Mouse (Mus musculus) intestine, postnatal 0 days (tissue): ENCODE results near the gene Atp6v0e2. TPM values are rescaled to one million over a fixed set of nuclear protein-coding genes. Genes with fewer than 3 reads are reported as not detected.

ENCODE experiments used
- ATAC-seq: fragments of 200-750 bp; cut with Nextera tagmentation; 2 replicates; pipeline ENCODE4 v1.8.0; 2017; ENCODE audit warnings: mild to moderate bottlenecking, moderate TSS enrichment, moderate library complexity
- H3K27ac ChIP-seq: fragments of 300-500 bp; sonication (generic); 2 replicates; pipeline ENCODE4 v1.5.1; 2014; ENCODE audit warnings: mild to moderate bottlenecking, low read depth, low read length, moderate library complexity
- H3K27me3 ChIP-seq: fragments of 300-500 bp; sonication (generic); replicated peaks from 2 replicates; pipeline ENCODE4 v1.6.1; 2014; ENCODE audit warnings: low read length, mixed read lengths; ENCODE audit not compliant: control insufficient read depth, insufficient read depth
- H3K36me3 ChIP-seq: fragments of 300-500 bp; sonication (generic); 2 replicates; pipeline ENCODE4 v1.6.1; 2014; ENCODE audit warnings: mild to moderate bottlenecking, moderate library complexity; ENCODE audit not compliant: control insufficient read depth, insufficient read depth
- H3K4me1 ChIP-seq: fragments of 300-500 bp; sonication (generic); replicated peaks from 2 replicates; pipeline ENCODE4 v1.6.1; 2014; ENCODE audit warnings: antibody characterized with exemption, low read length, mixed read lengths; ENCODE audit not compliant: control insufficient read depth, insufficient read depth
- H3K4me2 ChIP-seq: fragments of 300-500 bp; sonication (generic); replicated peaks from 2 replicates; pipeline ENCODE4 v1.6.1; 2014; ENCODE audit warnings: low read depth, mild to moderate bottlenecking, moderate library complexity
- H3K4me3 ChIP-seq: fragments of 300-500 bp; sonication (generic); 2 replicates; pipeline ENCODE4 v1.5.1; 2014; ENCODE audit warnings: low read depth, low read length
- H3K9ac ChIP-seq: fragments of 300-500 bp; sonication (generic); 2 replicates; pipeline ENCODE4 v1.6.1; 2014; ENCODE audit warnings: mild to moderate bottlenecking, low read depth, low read length
- H3K9me3 ChIP-seq: fragments of 300-500 bp; sonication (generic); 2 replicates; pipeline ENCODE4 v1.6.1; 2016; ENCODE audit warnings: mixed run types; ENCODE audit not compliant: control insufficient read depth
- CTCF ChIP-seq: sonication (generic); IDR thresholded peaks from 2 replicates; pipeline ENCODE4 v1.5.1; 2016; ENCODE audit warnings: low read depth, mild to moderate bottlenecking, control low read depth, antibody characterized with exemption, moderate library complexity
- WGBS: fragments of 180-500 bp; shearing (Covaris S2); extraction: QIAGEN DNeasy Blood & Tissue Kit; methylation state at CpG from one replicate; pipeline ENCODE4 v1.1.7; 2014; 5-methylcytosine and 5-hydroxymethylcytosine counted together
- polyA plus RNA-seq: library from polyadenylated mRNA; unstranded; fragments of >200 nt; fragmentation: Nextera tagmentation; extraction: Ambion mirVana; gene quantifications from 2 replicates; pipeline ENCODE4 v1.2.1, GENCODE M21; 2015

Gene Atp6v0e2
- polyA plus RNA-seq, 1 experiment from 2014 or later, result 23.7 TPM

DNA sequence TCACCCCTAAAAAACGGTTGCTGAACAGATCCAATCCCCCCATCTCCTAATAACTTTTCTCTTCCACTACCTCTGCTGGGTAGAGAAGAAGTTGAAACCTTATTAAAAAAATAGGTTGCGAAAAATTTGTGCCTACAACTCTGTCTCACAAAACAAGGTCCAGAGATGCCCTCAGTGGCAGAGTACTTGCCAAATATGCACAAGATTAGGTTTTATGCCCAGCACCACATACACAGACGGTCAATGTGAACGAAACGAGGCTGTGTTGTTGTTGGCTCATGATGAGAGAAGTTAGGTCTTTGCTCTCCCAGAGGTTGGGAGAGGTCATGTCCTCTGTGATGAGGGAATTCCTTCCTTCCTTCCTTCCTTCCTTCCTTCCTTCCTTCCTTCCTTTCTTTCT lies 7.8 kb downstream of the Atp6v0e2 start:
- H3K4me3 ChIP-seq, result no peak overlapping the region
- no peak overlapping the region for H3K4me2 ChIP-seq
- no peak overlapping the region for H3K9ac ChIP-seq
- no peak for ATAC-seq
- H3K27ac ChIP-seq, result no peak overlapping the region
- H3K36me3 ChIP-seq, result no peaks in the 10 kb centered on the region
- WGBS, result 74% methylated on average over 5 of the region's 5 CpGs
- no peaks in the 10 kb centered on the region for H3K27me3 ChIP-seq
- H3K4me1 ChIP-seq, result peaks cover 7% of the 10 kb centered on the region
- H3K9me3 ChIP-seq, result no peaks in the 10 kb centered on the region
- no peak for TF ChIP-seq CTCF

- H3K36me3 ChIP-seq, result no peaks in the 10 kb centered on the region
- H3K9me3 ChIP-seq, result no peaks in the 10 kb centered on the region
- H3K27ac ChIP-seq, result no peak overlapping the region
- ATAC-seq, result no peak
- WGBS, result 72% methylated on average over 1 of the region's 1 CpGs
- no peak overlapping the region for H3K9ac ChIP-seq
- no peak overlapping the region for H3K4me3 ChIP-seq
- H3K27me3 ChIP-seq, result no peaks in the 10 kb centered on the region
- H3K4me2 ChIP-seq, result no peak overlapping the region
- peak; percentile 81 for TF ChIP-seq CTCF
- peaks cover 7% of the 10 kb centered on the region for H3K4me1 ChIP-seq
These were observed 8.9 kb downstream of the Atp6v0e2 start for GRCm38 (mm10) chr6:48546271-48546670.

- TF ChIP-seq CTCF, result no peak
- H3K9me3 ChIP-seq, result no peaks in the 10 kb centered on the region
- peaks cover 3% of the 10 kb centered on the region; the same call in 1 of the 2 replicates for H3K4me1 ChIP-seq
- H3K27ac ChIP-seq, result no peak overlapping the region
- H3K36me3 ChIP-seq, result no peaks in the 10 kb centered on the region
- no peak overlapping the region for H3K4me3 ChIP-seq
- H3K4me2 ChIP-seq, result no peak overlapping the region
- no peak overlapping the region for H3K9ac ChIP-seq
- no peak for ATAC-seq
- no peaks in the 10 kb centered on the region for H3K27me3 ChIP-seq
- 49% methylated on average over 4 of the region's 4 CpGs for WGBS
These were observed 9.4 kb downstream of the Atp6v0e2 start for GRCm38 (mm10) chr6:48546858-48547257.

DNA sequence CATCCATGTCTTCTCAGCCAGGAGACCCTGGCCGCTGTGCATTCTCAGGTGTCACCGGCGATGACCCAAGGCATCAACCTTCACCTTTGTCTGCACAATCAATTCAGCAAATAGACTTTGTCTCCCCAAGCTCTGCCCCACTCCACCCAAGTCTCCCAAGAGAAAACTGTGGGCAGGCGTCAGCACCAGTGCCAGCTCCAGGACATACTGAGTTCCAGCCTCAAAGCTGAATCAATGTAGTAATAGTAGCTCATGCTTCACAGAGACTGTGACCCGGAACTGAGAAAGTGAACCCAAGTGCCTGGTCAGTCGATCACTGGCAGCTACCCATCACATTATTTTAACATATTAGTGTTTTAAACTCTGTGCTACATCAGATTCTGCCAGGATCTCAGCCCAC lies 10.9 kb downstream of the Atp6v0e2 start:
- no peaks in the 10 kb centered on the region for H3K4me1 ChIP-seq
- no peaks in the 10 kb centered on the region for H3K9me3 ChIP-seq
- no peak overlapping the region for H3K27ac ChIP-seq
- no peak for ATAC-seq
- no peak overlapping the region for H3K4me2 ChIP-seq
- WGBS, result 71% methylated on average over 6 of the region's 6 CpGs
- H3K9ac ChIP-seq, result no peak overlapping the region
- H3K36me3 ChIP-seq, result no peaks in the 10 kb centered on the region
- no peak for TF ChIP-seq CTCF
- no peak overlapping the region for H3K4me3 ChIP-seq
- H3K27me3 ChIP-seq, result no peaks in the 10 kb centered on the region

- H3K4me3 ChIP-seq, result no peak overlapping the region
- H3K27ac ChIP-seq, result no peak overlapping the region
- no peaks in the 10 kb centered on the region for H3K9me3 ChIP-seq
- WGBS, result 49% methylated on average over 4 of the region's 4 CpGs
- ATAC-seq, result no peak
- no peak overlapping the region for H3K9ac ChIP-seq
- H3K27me3 ChIP-seq, result no peaks in the 10 kb centered on the region
- TF ChIP-seq CTCF, result no peak
- H3K4me1 ChIP-seq, result no peaks in the 10 kb centered on the region
- no peak overlapping the region for H3K4me2 ChIP-seq
- no peaks in the 10 kb centered on the region for H3K36me3 ChIP-seq
These were observed 15.5 kb downstream of the Atp6v0e2 start for GRCm38 (mm10) chr6:48552918-48553317.

DNA sequence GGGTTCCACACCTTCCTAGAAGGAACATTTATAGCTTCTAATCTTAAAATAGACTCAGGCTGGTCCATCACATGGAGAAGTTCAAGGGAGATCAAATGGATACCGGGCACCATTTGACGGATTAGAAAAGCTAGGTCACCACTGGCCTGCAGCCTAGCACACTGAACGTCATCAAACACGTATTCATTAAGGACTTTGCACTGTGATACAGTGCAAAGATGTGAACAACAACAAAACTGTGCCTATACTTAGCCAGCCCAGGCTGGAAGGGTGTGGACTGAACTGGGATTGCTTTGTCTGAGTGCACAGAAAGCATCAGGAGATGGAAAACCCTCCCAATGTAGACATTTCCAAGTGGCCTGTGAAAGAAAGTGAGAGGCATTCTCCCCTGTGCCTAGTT lies 16.4 kb downstream of the Atp6v0e2 start:
- Histone ChIP-seq H3K27ac (0 out of 2 replicates have a peak overlapping the region, but pooled peaks have one; percentile 76), H3K4me1 (0 out of 2 replicates have a peak, but pooled peaks cover under 1% of the 10 kb centered on the region), H3K4me3 (peak overlapping the region; percentile 51; the same call in 1 of the 2 replicates), H3K9ac (0 out of 2 replicates have a peak overlapping the region, but pooled peaks have one; percentile 48), H3K9me3 (no peaks in the 10 kb centered on the region), H3K4me2 (peak overlapping the region; percentile 68; the same call in 1 of the 2 replicates), H3K27me3 (no peaks in the 10 kb centered on the region), H3K36me3 (no peaks in the 10 kb centered on the region)
- 71% methylated on average over 4 of the region's 4 CpGs for WGBS
- no peak for ATAC-seq
- TF ChIP-seq CTCF, result no peak
